In genomic region chr11:94978178-94978915, GRCm38 (mm10) we compare ENCODE assay signal across 8 mouse cellular contexts. TPM values are rescaled to one million over a fixed set of nuclear protein-coding genes. Genes with fewer than 3 reads are reported as not detected.
DNase-seq lines count a peak whose midpoint lies in the region; ATAC-seq and TF ChIP-seq lines count a peak whose summit lies in the region.

No protein-coding gene starts in this region.

- H3K4me1 ChIP-seq in neural tube, embryonic 11.5 days (ENCODE audit: control insufficient read depth, insufficient read depth, low read length) = peaks cover 3% of the 10 kb centered on the region; the same call in 1 of the 2 replicates
- peaks cover 7% of the 10 kb centered on the region for H3K4me1 ChIP-seq in limb, embryonic 14.5 days (ENCODE audit: control insufficient read depth, insufficient read depth, low read length)
- peaks cover 7% of the 10 kb centered on the region; the same call in 1 of the 2 replicates for H3K4me1 ChIP-seq in stomach, embryonic 16.5 days (ENCODE audit: control insufficient read depth, insufficient read depth, low read length)

- no peaks in the 10 kb centered on the region for H3K36me3 ChIP-seq in neural tube, embryonic 11.5 days (ENCODE audit: control insufficient read depth, insufficient read depth, low read length)
- H3K36me3 ChIP-seq in limb, embryonic 14.5 days (ENCODE audit: control insufficient read depth, insufficient read depth, low read length) = no peaks in the 10 kb centered on the region
- H3K36me3 ChIP-seq in stomach, embryonic 16.5 days (ENCODE audit: control insufficient read depth, insufficient read depth, low read length) = no peaks in the 10 kb centered on the region

- 44% methylated on average over 9 of the region's 9 CpGs for WGBS in neural tube, embryonic 11.5 days
- WGBS in limb, embryonic 14.5 days = 44% methylated on average over 9 of the region's 9 CpGs
- 42% methylated on average over 9 of the region's 9 CpGs for WGBS in stomach, embryonic 16.5 days

- DNase-seq in cerebellum, postnatal 25 days = peak; percentile 25 to 47
- no peak for DNase-seq in cerebellum, adult 11 months
- DNase-seq in neural tube, embryonic 11.5 days (ENCODE audit: low spot score) = peak; percentile 47
- DNase-seq in neural tube, embryonic 10.5 days (ENCODE audit: extremely low spot score, low spot score) = no peak
- DNase-seq in limb, embryonic 14.5 days (ENCODE audit: low spot score) = no peak
- DNase-seq in testis, postnatal 14 days (ENCODE audit: low spot score) = no peak
- no peak for DNase-seq in right cerebral cortex, postnatal 36 days (ENCODE audit: low spot score in 2 of 2)

- TF ChIP-seq POLR2A in limb, embryonic 14.5 days (IDR thresholded peaks at IDR 0.05; ENCODE audit: borderline replicate concordance, extremely low read depth, insufficient read depth, insufficient read length) = no peak

- H3K9ac ChIP-seq in neural tube, embryonic 11.5 days (ENCODE audit: low read length) = peak overlapping the region; percentile 56
- 0 out of 2 replicates have a peak overlapping the region, but pooled peaks have one; percentile 18 for H3K9ac ChIP-seq in limb, embryonic 14.5 days (ENCODE audit: low read depth, low read length, severe bottlenecking)
- peak overlapping the region; percentile 37; the same call in 1 of the 2 replicates for H3K9ac ChIP-seq in stomach, embryonic 16.5 days (ENCODE audit: low read length)

- peak overlapping the region; percentile 25 for H3K4me2 ChIP-seq in neural tube, embryonic 11.5 days (ENCODE audit: low read depth)
- peak overlapping the region; percentile 48 for H3K4me2 ChIP-seq in limb, embryonic 14.5 days (replicated peaks; ENCODE audit: low read depth, low read length, severe bottlenecking)
- H3K4me2 ChIP-seq in stomach, embryonic 16.5 days (ENCODE audit: low read depth, low read length) = peak overlapping the region; percentile 54

- H3K9me3 ChIP-seq in neural tube, embryonic 11.5 days (ENCODE audit: control insufficient read depth, low read length) = no peaks in the 10 kb centered on the region
- H3K9me3 ChIP-seq in limb, embryonic 14.5 days (ENCODE audit: control insufficient read depth, low read length) = no peaks in the 10 kb centered on the region
- H3K9me3 ChIP-seq in stomach, embryonic 16.5 days (replicated peaks; ENCODE audit: control insufficient read depth, low read length) = no peaks in the 10 kb centered on the region

- no peak overlapping the region for H3K4me3 ChIP-seq in neural tube, embryonic 11.5 days (ENCODE audit: low read depth, low read length)
- peak overlapping the region; percentile 25 for H3K4me3 ChIP-seq in limb, embryonic 14.5 days (replicated peaks; ENCODE audit: low read length)
- peak overlapping the region; percentile 26 for H3K4me3 ChIP-seq in stomach, embryonic 16.5 days (replicated peaks; ENCODE audit: low read length)

- peak overlapping the region; percentile 69; the same call in 1 of the 2 replicates for H3K27ac ChIP-seq in neural tube, embryonic 11.5 days (ENCODE audit: low read depth, low read length)
- no peak overlapping the region for H3K27ac ChIP-seq in limb, embryonic 14.5 days (replicated peaks; ENCODE audit: low read depth, low read length)
- H3K27ac ChIP-seq in stomach, embryonic 16.5 days (ENCODE audit: low read length) = no peak overlapping the region

- no peaks in the 10 kb centered on the region for H3K27me3 ChIP-seq in neural tube, embryonic 11.5 days (ENCODE audit: control insufficient read depth, insufficient read depth, low read length)
- H3K27me3 ChIP-seq in limb, embryonic 14.5 days (ENCODE audit: control insufficient read depth, insufficient read depth, low read length) = no peaks in the 10 kb centered on the region
- H3K27me3 ChIP-seq in stomach, embryonic 16.5 days (ENCODE audit: control insufficient read depth, insufficient read depth, low read length) = no peaks in the 10 kb centered on the region

- peak; percentile 78 for ATAC-seq in neural tube, embryonic 11.5 days (ENCODE audit: insufficient read depth, low FRiP score, low TSS enrichment)
- peak; percentile 17; the same call in 1 of the 2 replicates for ATAC-seq in limb, embryonic 14.5 days (ENCODE audit: low FRiP score, low read depth)
- no peak; the same call in 1 of the 2 replicates for ATAC-seq in stomach, embryonic 16.5 days (ENCODE audit: insufficient read depth, low FRiP score)

RNA-seq across cellular contexts. Expression of gene Sgca, which starts 2.2 kb away (rescaled TPM):
- polyA plus RNA-seq in neural tube, embryonic 11.5 days (2014; fragmentation: Nextera tagmentation; extraction: Ambion mirVana) = 1.9 and 2.2 TPM in 2 replicates
- 19.4 and 32.9 TPM in 2 replicates for polyA plus RNA-seq in limb, embryonic 14.5 days (2012; rRNA removed)
- 9.1 and 10.2 TPM in 2 replicates for polyA plus RNA-seq in limb, embryonic 14.5 days (2014; fragmentation: Nextera tagmentation; extraction: Ambion mirVana)
- 0.41 and 3.2 TPM in 2 replicates for polyA plus RNA-seq in stomach, embryonic 16.5 days (2015; fragmentation: Nextera tagmentation; extraction: Ambion mirVana)

RNA-seq across cellular contexts. Expression of gene Hils1, which starts 11.0 kb away (rescaled TPM):
- not detected in 2 replicates for polyA plus RNA-seq in neural tube, embryonic 11.5 days (2014; fragmentation: Nextera tagmentation; extraction: Ambion mirVana)
- polyA plus RNA-seq in limb, embryonic 14.5 days (2012; rRNA removed) = 0.41 and 0.58 TPM in 2 replicates
- polyA plus RNA-seq in limb, embryonic 14.5 days (2014; fragmentation: Nextera tagmentation; extraction: Ambion mirVana) = 0.29 TPM in 1 of 2 replicates, not detected in the other
- polyA plus RNA-seq in stomach, embryonic 16.5 days (2015; fragmentation: Nextera tagmentation; extraction: Ambion mirVana) = not detected in 2 replicates

RNA-seq across cellular contexts. Expression of gene Ppp1r9b, which starts 12.5 kb away (rescaled TPM):
- polyA plus RNA-seq in neural tube, embryonic 11.5 days (2014; fragmentation: Nextera tagmentation; extraction: Ambion mirVana) = 15.3 and 17.0 TPM in 2 replicates
- 32.8 and 34.6 TPM in 2 replicates for polyA plus RNA-seq in limb, embryonic 14.5 days (2012; rRNA removed)
- polyA plus RNA-seq in limb, embryonic 14.5 days (2014; fragmentation: Nextera tagmentation; extraction: Ambion mirVana) = 17.3 and 17.9 TPM in 2 replicates
- polyA plus RNA-seq in stomach, embryonic 16.5 days (2015; fragmentation: Nextera tagmentation; extraction: Ambion mirVana) = 6.6 and 8.0 TPM in 2 replicates

RNA-seq across cellular contexts. Expression of gene Samd14, which starts 31.3 kb away (rescaled TPM):
- polyA plus RNA-seq in neural tube, embryonic 11.5 days (2014; fragmentation: Nextera tagmentation; extraction: Ambion mirVana) = 53.1 and 56.2 TPM in 2 replicates
- polyA plus RNA-seq in limb, embryonic 14.5 days (2012; rRNA removed) = 46.0 and 59.7 TPM in 2 replicates
- 25.5 and 31.7 TPM in 2 replicates for polyA plus RNA-seq in limb, embryonic 14.5 days (2014; fragmentation: Nextera tagmentation; extraction: Ambion mirVana)
- polyA plus RNA-seq in stomach, embryonic 16.5 days (2015; fragmentation: Nextera tagmentation; extraction: Ambion mirVana) = 14.7 and 15.9 TPM in 2 replicates

RNA-seq across cellular contexts. Expression of gene Col1a1, which starts 42.3 kb away (rescaled TPM):
- polyA plus RNA-seq in neural tube, embryonic 11.5 days (2014; fragmentation: Nextera tagmentation; extraction: Ambion mirVana) = 111 and 128 TPM in 2 replicates
- polyA plus RNA-seq in limb, embryonic 14.5 days (2012; rRNA removed) = 1,421 and 1,570 TPM in 2 replicates
- 2,528 and 2,873 TPM in 2 replicates for polyA plus RNA-seq in limb, embryonic 14.5 days (2014; fragmentation: Nextera tagmentation; extraction: Ambion mirVana)
- 2,066 and 2,076 TPM in 2 replicates for polyA plus RNA-seq in stomach, embryonic 16.5 days (2015; fragmentation: Nextera tagmentation; extraction: Ambion mirVana)

Comparison
In these comparisons a context has a peak if more than half of its experiments do, and no peak if none do; other contexts are left out.
1. DNase-seq: peak in cerebellum, postnatal 25 days (2 of 2) and neural tube, embryonic 11.5 days (single experiment); none in cerebellum, adult 11 months (single experiment), neural tube, embryonic 10.5 days (single experiment), limb, embryonic 14.5 days (single experiment), testis, postnatal 14 days (single experiment) and right cerebral cortex, postnatal 36 days (0 of 2).
2. Peak in every context shown above with its lines, with median percentiles within 50 percentile points of each other: H3K4me2 ChIP-seq and H3K9ac ChIP-seq.